Mouse (Mus musculus) myocyte (in vitro differentiated cells): ENCODE results near the gene Ccdc121.

ENCODE experiments used
- MYOG ChIP-seq, 3 experiments: IDR thresholded peaks; one replicate each; pipeline ENCODE4 v1.6.1; 2011; ENCODE audit warnings: control low read depth in 2 of 3, low read depth in 2 of 3, mild to moderate bottlenecking in 2 of 3; ENCODE audit not compliant: insufficient read length in 2 of 3, control insufficient read depth in 1 of 3, insufficient read depth in 1 of 3
- POLR2A ChIP-seq: IDR thresholded peaks from one replicate; pipeline ENCODE4 v1.6.1; 2011; ENCODE audit warnings: low read depth, mild to moderate bottlenecking, control low read depth, moderate library complexity; ENCODE audit not compliant: insufficient read length
- POLR2AphosphoS2 ChIP-seq: IDR thresholded peaks from one replicate; pipeline ENCODE4 v1.6.1; 2011; ENCODE audit warnings: low read depth, control low read depth; ENCODE audit not compliant: insufficient read length
- TCF12 ChIP-seq: IDR thresholded peaks from one replicate; pipeline ENCODE4 v1.6.1; 2011; ENCODE audit warnings: mild to moderate bottlenecking, control low read depth; ENCODE audit not compliant: poor library complexity, insufficient read depth, severe bottlenecking

DNA sequence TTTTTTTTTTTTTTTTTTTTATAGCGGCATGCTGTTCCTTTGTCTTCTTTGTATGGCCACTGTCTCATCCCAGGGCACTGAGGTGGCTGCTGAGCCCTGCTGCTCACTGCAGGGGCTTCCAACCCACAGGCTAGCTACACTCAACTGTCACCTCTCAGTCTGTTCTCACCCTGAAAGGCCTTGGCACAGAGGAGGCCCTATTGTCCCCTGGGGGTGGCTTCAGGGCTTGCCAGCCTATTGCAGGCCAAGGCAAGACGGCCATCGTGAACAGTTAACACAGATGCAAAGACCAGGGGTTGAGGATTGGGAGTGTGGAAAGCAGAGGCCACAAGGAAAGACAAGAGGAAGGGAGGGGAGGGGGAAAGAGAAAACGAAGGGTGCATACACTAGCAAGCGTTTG, 12.6 kb upstream of the Ccdc121 start:
- TF ChIP-seq TCF12 = no peak
- no peak for TF ChIP-seq POLR2A
- TF ChIP-seq MYOG (IDR thresholded peaks at IDR 0.05; ENCODE audit: control insufficient read depth in 1 of 3, insufficient read depth in 1 of 3, insufficient read length in 2 of 3, low read depth in 2 of 3) = no peak
- no peak for TF ChIP-seq POLR2AphosphoS2
